Mouse (Mus musculus) spleen, adult 12 weeks (tissue): ENCODE results near the gene Sprr2a3.
"Not testable (repeated sequence)": the region's sequence is repeated elsewhere in the genome, so short reads cannot be mapped to it uniquely, and the experiment has no call there.

ENCODE experiments used
- DNase-seq: peaks from one replicate; pipeline ENCODE4 v3.0.0; 2022; ENCODE audit warnings: low spot score

Gene Sprr2a3

DNA sequence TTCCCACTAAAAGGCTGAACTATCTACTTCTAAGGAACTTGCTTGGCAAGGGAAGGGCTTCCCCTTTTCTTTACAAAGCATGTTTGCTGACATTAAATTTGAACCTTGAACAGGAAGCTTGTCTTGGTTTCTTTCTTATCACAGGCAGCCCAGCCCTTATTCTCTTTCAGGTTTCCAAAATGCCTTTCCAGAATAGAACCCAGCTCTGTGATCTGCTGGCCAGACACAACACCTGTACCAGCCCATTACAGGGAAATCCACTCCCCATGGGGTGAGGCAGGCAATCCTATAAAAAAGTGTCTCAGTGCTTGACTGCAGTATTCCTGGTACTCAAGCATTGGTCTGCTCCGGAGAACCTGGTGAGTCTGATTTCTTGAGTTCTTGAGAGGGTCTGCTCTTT lies at the start of gene Sprr2a3:
Gene Sprr2a3, plus strand, starts transcription at position 317 of the 400 bp plus-strand sequence.
- not testable (repeated sequence) for DNase-seq

DNA sequence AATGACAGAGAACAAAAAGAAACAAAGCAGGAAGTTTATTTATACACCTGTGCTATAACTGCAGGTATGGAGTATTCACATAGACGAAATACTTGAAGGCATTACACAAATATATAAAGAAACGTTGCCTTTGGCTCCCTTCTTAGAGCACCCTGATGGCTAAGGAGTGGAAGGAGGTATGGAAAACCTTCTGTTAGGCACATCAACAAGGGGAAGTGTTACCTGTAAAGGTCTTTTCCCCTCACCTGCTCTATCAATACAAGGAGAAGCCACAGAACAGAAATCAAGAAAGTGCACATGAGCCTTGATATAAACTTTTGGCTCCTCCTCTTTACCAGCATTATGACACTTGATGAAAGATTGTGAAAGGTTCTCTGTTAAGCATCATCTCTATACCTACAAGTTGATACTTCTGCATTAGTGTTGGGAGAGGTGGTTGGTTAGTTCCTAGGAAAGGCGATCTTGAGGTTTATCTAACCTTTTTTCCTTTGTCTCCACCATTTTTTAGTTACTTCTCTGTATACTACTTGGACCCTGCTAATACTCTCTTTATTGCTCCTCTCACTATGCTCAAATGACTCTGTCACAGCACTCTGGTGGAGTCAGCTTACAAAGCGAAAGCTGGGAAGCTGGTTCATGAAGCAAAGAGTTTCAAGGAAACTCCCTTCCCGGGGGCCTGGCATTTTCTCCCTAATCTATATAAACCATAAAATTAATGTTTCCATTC lies 48.6 kb upstream of the Sprr2a3 start:
- not testable (repeated sequence) for DNase-seq

DNA sequence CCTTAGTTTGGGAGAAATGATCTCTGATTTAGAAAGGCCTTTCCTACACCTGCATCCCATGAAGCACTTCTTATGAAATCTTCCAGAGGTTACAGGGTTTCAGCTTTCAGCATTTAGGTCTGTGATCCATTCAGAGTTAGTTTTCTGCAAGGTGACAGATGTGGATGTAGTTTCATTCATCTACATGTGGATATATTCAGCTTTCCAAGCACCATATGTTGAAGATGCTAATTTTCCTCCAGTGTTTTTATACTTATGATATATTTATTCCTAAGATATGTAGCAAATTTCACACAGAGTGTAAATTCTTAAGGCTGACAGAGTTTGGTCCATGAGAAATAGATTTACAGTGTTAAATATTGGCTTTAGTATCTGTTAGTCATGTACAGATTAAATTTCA lies 46.5 kb upstream of the Sprr2a3 start:
- DNase-seq: not testable (repeated sequence)

DNA sequence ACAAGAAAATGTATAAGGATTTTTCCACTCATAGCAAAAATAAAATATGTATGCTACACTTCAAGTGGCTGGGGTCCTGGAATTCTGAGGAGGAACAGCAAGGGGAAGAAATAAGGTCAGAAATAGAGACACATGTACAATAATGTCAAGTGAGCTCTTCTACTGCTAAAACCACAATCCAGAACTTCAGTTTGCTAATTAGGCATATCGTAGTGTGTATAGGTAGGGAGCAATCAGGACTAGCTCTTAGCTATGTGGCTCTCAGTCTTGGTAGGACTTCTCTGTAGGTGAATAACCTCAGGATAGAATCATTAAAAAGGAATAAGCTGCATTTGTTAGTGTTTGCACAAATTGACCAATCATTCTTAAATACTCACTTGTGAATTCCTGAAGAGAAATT lies 46.0 kb upstream of the Sprr2a3 start:
- not testable (repeated sequence) for DNase-seq

DNA sequence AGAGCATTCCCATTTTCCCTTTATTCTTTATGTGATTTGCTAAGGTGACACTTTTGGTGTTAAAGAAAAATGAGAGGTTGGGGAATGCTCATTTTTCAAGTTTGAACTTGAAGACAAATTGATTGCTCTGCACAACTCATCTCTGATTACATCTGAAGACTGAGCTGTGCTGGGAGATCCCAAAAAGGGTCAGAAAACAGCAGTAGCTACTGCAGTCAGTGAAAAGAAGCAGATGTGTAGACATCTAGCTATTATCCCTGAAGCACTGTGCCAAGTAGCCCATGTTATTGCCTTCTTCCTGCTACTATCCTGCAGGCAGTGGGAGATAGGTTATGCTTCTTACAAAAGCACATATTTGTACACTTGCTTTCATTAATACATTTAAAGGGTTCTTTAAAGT lies 40.4 kb upstream of the Sprr2a3 start:
- DNase-seq: not testable (repeated sequence)

DNA sequence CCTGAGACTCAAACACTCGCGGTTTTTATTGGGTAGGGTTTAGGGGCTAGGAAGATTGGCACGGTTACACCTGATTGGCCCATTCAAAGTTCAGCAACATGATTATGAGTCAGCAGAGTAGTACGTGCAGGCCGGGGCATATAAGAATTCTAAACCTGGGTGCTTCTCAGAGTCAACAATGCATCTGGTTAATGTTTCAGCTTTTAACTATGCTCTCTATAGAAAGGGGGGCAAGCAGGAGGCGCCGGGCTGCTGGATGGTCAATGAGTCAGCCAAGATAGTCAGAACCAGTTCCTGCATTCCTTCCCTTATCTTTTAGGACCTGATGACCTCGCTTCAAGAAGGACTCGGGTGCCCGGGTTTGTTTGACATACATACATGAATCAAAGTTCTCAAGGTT lies 39.0 kb upstream of the Sprr2a3 start:
- not testable (repeated sequence) for DNase-seq

DNA sequence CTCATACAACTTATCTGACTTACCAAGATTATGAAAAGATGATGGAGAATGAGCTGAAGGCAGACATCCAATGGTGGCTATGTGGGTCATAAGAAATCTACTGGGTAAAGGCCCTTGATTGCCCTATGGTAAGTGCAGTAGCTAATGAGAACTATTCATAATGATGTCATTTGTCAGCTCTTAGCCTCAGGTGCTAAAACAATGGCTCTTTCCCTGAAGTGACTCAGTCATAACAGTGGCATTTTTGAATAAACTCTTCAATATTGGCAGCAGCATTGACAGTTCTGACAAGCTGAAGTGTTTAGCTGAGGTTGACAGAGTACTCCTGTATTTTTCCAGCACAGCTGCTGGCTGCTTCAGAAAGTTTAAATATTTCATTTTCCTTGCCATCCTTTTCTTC lies 36.7 kb upstream of the Sprr2a3 start:
- DNase-seq: not testable (repeated sequence)

DNA sequence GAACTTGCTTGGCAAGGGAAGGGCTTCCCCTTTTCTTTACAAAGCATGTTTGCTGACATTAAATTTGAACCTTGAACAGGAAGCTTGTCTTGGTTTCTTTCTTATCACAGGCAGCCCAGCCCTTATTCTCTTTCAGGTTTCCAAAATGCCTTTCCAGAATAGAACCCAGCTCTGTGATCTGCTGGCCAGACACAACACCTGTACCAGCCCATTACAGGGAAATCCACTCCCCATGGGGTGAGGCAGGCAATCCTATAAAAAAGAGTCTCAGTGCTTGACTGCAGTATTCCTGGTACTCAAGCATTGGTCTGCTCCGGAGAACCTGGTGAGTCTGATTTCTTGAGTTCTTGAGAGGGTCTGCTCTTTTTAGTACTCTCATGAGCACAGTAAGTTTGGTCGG lies 34.8 kb upstream of the Sprr2a3 start:
- DNase-seq: not testable (repeated sequence)

DNA sequence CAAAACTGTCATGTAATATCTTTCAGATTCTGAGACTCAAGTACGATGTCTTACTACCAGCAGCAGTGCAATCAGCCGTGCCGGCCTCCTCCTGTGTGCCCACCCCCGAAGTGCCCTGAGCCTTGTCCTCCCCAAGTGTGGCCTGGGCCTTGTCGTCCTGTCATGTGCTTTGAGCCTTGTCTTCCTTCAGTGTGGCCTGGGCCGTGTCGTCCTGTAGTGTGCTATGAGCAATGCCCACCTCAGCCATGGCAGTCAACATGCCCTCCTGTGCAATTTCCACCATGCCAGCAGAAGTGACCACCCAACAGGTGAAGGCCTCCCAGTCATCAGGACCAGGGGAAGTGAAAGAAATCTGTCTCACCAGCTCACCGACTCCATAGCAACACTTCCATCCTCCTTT lies 31.4 kb upstream of the Sprr2a3 start:
- not testable (repeated sequence) for DNase-seq

DNA sequence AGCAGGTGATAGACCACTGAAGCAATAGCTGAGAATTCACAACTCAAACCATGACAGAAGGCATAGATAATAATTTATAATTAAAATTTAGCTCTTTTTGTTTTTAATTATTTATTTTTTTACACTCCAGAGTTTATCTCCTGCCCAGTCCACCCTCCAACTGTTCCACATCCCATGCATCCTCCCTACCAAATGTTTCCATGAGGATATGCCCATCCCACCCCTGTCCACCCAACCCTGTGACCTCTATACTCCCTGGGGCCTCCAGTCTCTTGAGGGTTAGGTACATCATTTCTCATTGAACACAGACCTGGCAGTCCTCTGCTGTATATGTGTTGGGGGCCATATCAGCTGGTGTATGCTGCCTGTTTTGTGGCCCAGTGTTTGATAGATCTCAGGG lies 26.7 kb upstream of the Sprr2a3 start:
- DNase-seq: not testable (repeated sequence)

DNA sequence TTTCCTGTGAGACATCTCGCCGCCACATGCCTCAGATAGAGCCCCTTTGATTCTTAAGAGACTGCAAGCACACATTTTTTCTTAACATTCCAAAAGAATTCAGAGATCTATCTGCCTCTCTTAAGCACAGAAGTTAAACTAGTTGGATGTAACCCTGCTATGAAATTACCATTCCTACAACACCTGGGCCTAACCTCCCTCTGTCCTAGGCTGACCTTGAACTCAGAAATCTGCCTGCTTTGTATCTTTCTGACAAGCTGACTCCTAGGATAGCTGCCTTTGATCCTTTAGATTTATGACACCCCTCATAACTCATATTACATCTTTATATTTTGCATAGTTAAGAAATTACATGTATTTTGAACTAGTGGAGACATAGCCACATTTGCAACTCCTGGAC lies 21.8 kb upstream of the Sprr2a3 start:
- not testable (repeated sequence) for DNase-seq

DNA sequence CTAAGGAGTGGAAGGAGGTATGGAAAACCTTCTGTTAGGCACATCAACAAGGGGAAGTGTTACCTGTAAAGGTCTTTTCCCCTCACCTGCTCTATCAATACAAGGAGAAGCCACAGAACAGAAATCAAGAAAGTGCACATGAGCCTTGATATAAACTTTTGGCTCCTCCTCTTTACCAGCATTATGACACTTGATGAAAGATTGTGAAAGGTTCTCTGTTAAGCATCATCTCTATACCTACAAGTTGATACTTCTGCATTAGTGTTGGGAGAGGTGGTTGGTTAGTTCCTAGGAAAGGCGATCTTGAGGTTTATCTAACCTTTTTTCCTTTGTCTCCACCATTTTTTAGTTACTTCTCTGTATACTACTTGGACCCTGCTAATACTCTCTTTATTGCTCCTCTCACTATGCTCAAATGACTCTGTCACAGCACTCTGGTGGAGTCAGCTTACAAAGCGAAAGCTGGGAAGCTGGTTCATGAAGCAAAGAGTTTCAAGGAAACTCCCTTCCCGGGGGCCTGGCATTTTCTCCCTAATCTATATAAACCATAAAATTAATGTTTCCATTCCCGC lies 13.7 kb upstream of the Sprr2a3 start:
- DNase-seq: not testable (repeated sequence)

DNA sequence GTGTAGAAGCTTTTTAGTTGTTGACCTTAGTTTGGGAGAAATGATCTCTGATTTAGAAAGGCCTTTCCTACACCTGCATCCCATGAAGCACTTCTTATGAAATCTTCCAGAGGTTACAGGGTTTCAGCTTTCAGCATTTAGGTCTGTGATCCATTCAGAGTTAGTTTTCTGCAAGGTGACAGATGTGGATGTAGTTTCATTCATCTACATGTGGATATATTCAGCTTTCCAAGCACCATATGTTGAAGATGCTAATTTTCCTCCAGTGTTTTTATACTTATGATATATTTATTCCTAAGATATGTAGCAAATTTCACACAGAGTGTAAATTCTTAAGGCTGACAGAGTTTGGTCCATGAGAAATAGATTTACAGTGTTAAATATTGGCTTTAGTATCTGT lies 11.7 kb upstream of the Sprr2a3 start:
- not testable (repeated sequence) for DNase-seq

DNA sequence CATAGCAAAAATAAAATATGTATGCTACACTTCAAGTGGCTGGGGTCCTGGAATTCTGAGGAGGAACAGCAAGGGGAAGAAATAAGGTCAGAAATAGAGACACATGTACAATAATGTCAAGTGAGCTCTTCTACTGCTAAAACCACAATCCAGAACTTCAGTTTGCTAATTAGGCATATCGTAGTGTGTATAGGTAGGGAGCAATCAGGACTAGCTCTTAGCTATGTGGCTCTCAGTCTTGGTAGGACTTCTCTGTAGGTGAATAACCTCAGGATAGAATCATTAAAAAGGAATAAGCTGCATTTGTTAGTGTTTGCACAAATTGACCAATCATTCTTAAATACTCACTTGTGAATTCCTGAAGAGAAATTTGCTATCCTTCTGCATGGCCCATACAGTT lies 11.2 kb upstream of the Sprr2a3 start:
- DNase-seq: not testable (repeated sequence)

DNA sequence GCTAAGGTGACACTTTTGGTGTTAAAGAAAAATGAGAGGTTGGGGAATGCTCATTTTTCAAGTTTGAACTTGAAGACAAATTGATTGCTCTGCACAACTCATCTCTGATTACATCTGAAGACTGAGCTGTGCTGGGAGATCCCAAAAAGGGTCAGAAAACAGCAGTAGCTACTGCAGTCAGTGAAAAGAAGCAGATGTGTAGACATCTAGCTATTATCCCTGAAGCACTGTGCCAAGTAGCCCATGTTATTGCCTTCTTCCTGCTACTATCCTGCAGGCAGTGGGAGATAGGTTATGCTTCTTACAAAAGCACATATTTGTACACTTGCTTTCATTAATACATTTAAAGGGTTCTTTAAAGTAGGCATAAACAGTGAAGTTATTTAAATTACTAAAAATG lies 5.6 kb upstream of the Sprr2a3 start:
- not testable (repeated sequence) for DNase-seq

DNA sequence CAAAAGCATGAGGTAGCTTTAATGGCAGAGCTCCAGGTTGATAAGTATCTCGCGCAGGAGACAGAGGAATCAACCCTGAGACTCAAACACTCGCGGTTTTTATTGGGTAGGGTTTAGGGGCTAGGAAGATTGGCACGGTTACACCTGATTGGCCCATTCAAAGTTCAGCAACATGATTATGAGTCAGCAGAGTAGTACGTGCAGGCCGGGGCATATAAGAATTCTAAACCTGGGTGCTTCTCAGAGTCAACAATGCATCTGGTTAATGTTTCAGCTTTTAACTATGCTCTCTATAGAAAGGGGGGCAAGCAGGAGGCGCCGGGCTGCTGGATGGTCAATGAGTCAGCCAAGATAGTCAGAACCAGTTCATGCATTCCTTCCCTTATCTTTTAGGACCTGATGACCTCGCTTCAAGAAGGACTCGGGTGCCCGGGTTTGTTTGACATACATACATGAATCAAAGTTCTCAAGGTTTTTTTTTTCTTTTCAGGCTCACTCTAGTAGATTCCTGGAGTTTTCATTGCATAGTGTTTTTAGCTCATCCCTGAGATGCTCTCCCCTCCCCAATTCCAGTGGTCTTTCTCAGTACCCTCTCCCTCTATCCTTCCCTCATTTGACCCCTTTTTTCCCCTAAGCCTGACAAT lies 4.1 kb upstream of the Sprr2a3 start:
- not testable (repeated sequence) for DNase-seq

DNA sequence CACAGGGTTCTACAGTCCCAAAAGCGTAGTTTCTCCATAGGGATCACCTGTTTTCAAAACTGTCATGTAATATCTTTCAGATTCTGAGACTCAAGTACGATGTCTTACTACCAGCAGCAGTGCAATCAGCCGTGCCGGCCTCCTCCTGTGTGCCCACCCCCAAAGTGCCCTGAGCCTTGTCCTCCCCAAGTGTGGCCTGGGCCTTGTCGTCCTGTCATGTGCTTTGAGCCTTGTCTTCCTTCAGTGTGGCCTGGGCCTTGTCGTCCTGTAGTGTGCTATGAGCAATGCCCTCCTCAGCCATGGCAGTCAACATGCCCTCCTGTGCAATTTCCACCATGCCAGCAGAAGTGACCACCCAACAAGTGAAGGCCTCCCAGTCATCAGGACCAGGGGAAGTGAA lies 3.3 kb downstream of the Sprr2a3 start:
- DNase-seq: not testable (repeated sequence)

DNA sequence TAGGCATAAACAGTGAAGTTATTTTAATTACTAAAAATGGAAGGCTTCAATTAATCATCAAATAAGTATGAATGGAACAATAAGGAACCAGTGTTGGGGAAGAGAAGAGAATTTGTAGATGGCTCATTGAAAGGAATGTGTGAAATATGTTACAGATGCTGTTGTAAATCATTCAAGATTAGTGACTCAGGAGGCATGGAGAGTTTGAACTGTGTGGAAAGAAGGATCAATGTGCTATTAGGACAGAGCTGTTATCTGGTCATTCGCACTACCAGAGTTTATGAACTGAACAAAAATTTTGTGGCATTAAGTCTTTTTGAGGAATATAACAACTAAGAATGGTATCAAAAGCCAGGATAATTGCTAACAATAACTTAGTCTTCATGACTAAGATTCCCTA lies 22.2 kb downstream of the Sprr2a3 start:
- DNase-seq: no peak

DNA sequence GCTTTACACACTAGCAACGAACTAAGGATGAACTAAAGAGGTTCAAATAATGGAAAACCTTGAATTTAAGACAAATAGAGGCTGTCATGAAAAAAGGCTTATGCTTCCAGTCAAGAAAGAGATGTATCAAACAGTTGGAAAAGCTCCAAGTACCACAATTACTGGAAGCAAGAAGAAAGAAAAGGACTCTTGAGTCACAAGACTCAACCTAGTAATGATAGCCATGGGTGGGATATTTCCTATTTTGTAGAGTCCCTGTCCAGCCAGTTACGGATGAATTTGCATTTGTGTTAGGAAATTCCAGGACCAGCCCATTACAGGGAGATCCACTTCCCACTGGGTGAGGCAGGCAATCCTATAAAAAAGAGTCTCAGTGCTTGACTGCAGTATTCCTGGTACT lies 31.1 kb downstream of the Sprr2a3 start, which contains the start of gene Sprr2b:
Gene Sprr2b, plus strand, starts transcription at position 301 of the 400 bp plus-strand sequence.
- DNase-seq: no peak

DNA sequence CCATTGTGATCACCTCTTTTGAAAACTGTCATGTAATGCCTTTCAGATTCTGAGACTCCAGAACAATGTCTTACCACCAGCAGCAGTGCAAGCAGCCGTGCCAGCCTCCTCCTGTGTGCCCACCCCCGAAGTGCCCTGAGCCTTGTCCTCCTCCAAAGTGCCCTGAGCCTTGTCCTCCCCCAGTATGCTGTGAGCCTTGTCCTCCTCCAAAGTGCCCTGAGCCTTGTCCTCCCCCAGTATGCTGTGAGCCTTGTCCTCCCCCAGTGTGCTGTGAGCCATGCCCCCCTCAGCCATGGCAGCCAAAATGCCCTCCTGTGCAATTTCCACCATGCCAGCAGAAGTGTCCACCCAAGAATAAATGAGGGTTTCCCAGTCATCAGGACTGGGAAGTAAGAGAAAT lies 32.2 kb downstream of the Sprr2a3 start:
- no peak for DNase-seq

DNA sequence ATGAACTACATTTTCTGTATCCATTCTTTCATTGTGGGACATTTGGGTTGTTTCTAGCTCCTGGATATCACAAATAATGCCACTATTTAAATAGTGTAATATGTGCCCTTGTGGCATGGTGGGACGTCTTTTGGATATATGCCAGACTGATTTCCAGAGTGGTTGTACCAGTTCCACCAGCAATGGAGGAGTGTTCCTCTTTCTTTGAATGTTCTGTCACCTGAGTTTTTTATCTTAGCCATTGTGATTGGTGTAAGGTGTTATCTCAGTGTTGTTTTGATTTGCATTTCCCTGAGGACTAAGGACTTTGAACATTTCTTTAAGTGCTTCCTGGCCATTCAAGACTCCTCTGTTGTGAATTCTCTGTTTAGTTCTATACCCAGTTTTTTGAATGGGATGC lies 51.1 kb downstream of the Sprr2a3 start:
- no peak for DNase-seq

DNA sequence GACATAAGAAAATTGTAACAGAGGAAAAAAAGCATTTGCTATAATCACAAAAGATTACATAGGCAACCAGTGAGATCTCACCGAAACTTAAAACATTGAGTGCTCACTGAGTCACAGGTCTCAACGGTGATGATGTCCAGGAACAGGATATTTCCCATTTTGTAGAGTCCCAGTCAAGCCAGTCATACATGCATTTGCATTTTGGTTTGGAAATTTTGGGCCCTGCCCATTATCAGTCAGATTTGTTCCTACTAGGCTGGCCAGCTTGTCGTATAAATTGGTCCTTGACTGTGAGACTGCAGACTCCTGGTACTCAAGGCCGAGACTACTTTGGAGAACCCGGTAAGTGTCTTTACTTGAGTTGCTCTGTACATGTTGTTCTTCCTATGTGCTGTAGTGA lies 53.6 kb downstream of the Sprr2a3 start, which contains the start of gene Sprr2d:
Gene Sprr2d, plus strand, starts transcription at position 301 of the 400 bp plus-strand sequence.
- no peak for DNase-seq
